Mouse (Mus musculus): ENCODE measurements around the gene Miga2. TPM values are rescaled to one million over a fixed set of nuclear protein-coding genes. Genes with fewer than 3 reads are reported as not detected.

Miga2 gene
- total RNA-seq (2015) (2.0 and 2.1 TPM in 2 replicates), total RNA-seq (2017) (2.7 and 5.2 TPM in 2 replicates)

DNA sequence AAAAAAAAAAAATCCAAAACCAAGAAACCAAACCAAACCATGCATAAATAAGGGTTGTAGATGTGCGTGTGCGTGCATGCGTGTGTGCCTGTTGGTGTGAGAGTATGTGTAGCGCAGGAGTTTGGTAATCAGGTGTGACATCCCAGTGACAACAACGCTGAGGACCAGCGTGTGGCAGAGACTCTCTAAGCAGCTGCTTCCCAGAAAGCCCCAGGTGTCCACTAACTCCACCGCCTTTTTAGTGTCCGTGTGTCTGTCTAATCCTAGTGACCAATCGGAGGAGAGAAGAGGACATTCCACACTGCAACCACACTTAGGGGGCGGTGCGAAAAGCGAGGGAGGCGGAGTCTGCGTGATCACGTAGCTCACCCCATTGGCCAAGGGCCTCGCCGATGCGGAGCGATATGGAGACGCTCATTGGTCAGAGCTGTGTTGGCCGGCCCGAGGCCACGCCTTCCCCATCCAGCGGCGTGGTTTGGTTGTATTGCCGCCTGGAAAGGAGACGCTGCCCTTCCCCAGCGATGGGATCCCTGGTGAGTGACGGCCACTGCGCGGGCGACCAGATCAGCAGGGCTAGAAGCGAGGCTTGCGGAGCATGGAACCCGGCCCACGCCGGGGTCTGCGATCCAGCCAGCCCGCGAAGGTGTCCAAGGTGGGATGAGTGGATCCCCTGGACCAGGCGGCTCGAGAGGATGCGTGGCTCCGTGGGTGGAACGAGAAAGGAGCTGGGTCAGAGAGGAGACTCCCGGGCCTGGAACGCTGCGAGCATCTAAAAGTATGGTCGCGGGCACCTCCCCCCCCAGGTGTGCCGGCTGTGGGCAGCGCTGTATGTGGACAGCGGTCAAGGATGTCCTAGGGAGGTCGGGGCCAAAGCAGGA is at the start of gene Miga2:
Gene Miga2 (plus strand): TSS at position 461 of the 878 bp plus-strand sequence.
- ATAC-seq (ENCODE audit: poor library complexity, severe bottlenecking) = peak; percentile 97

DNA sequence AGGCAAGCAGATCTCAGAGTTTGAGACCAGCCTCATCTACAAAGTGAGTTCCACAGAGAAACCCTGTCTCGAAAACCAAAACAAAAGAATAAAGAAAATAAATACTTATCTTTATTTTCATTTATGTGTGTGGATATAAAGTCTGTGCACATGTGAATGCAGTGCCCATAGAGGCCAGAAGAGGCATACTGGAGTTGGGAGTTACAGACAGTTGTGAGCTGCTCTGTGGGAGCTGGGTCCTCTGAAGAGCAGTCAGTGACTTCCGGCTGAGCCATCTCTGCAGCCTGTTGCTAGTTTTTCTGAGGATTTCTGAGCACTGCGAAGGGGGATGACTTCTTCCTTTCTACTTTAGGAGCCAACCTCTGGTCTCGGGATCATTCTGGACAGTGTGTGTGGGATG is 47.9 kb upstream of the Miga2 start:
- no peak for ATAC-seq (ENCODE audit: poor library complexity, severe bottlenecking)

DNA sequence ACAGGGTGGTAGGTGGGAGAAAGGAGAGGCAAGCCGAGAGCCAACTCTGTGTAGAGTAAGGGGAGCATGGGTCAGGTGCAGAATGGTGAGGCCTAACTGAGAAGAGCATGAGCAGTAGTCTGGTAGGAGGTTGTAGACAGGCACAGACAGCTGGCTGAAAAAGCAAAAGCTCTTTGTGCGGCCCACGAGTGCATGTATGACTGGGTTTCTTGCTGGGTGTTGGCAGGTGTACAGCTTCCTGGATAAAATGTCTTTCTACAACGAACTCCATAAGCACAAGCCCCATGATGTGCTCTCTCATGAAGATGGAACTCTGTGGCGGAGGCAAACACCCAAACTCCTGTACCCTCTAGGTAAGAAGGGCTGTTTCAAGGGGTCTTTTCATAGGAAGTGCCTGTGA is 47.1 kb upstream of the Miga2 start:
- no peak for ATAC-seq (ENCODE audit: poor library complexity, severe bottlenecking)

DNA sequence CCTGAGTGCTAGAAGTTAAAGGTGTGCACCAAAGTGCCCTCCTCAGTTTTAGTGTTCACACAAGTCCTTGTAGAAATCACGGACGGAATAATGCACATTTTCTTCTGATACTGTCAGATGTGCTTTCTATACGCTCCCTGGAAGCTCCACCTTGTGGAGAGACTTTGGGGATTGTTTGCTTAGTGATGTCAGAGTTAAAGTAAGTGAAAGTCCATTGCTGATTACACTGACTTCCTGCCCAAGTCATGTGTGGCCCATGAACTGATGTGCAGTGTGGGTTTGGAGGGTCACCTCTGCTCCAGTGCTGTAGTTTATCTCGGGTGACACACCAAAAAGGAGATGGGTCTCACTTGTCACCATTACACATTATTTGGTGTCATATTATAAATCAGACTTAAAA is 44.8 kb upstream of the Miga2 start:
- ATAC-seq (ENCODE audit: poor library complexity, severe bottlenecking) = no peak

DNA sequence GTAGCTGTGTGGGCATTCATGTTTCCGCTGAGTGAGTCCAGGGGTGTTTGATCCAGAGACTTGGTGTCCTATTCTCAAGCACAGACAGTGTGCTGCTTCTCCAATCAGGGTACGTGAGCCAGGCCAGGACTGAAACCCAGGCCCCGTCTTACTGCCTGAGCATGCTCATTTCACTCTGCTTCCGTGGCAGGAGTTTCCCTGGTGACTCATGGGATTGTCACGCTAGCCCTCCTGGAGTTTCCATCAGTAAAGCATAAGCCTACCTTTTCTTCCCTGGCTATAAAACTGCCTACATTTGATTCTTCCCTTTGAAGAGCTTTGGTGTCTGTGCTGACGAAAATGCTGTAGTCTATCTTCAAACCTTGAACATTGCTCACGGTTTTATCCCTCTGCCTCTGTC is 40.9 kb upstream of the Miga2 start:
- no peak for ATAC-seq (ENCODE audit: poor library complexity, severe bottlenecking)

DNA sequence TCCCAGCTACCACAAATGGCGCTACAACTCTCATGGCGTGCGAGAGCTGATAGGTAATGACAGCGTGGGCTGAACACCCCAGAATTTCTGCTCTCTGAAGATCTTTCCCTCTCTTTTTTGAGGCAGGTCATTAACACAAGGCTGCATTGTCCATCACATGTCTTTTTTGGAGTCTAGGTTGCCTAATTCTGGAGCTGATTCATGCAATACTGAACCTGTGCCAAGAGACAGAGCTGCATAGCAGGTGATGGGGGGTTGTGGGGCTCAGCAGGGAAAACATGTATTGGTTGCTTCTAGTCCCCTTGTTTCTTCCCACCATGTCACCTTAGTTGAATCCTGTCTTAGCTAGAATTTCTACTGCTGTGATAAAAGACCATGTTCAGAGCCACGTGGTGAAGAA is 38.7 kb upstream of the Miga2 start:
- no peak for ATAC-seq (ENCODE audit: poor library complexity, severe bottlenecking)

DNA sequence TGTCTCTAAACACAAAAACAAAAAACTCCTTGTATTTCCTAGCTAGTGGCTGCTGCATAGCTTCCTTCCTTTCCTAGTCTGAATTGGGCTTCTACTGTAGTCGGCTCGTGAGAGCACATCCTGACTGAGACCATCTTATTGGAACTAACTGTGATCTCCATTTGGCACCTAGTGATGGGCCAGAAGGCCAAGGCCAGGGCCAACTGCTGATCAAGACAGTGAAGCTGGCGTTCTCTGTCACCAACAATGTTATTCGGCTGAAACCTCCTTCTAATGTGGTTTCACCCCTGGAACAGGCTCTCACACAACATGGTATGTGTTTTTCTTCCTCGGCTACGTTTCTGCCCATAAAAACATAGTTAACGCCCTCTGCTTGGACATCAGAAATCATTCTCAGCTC is 36.8 kb upstream of the Miga2 start:
- ATAC-seq (ENCODE audit: poor library complexity, severe bottlenecking) = no peak

DNA sequence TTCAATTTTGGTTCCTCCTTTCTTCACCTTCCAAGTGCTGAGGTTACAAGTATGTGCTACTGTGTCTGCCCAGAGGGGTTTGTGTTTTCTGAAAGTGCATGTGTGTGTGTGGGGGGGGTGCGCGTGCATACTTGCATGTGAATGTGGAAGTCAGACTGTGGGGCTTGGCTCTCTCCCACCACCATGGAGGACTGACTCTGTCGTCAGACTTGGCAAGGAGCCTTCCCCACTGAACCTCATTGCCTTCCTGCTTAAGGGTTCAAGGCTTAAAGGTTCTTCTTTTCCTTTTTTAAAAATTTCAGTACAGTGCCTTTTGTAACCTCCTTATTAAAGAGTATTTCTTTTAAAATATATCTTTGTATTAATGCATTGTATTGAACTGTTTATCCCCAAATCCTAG is 35.2 kb upstream of the Miga2 start:
- no peak for ATAC-seq (ENCODE audit: poor library complexity, severe bottlenecking)

DNA sequence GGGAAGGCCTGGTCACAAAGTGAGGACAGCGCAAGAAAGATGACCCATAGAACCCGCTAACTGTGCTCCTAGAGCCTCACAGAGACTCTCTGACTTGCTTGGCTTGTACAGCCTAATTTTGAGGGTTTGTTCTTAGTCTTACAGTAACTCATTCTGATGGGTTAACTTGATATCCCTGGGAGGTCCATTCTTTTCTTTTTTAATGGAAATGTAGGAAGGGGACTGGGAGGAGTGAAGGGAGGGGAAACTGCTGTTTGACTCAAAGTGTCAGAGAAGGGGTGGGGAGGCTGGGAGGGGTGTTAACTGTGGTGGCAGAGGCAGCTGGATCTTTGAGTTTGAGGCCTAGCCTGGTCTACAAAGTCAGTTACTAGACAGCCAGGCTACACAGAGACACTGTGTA is 28.7 kb upstream of the Miga2 start:
- no peak for ATAC-seq (ENCODE audit: poor library complexity, severe bottlenecking)

DNA sequence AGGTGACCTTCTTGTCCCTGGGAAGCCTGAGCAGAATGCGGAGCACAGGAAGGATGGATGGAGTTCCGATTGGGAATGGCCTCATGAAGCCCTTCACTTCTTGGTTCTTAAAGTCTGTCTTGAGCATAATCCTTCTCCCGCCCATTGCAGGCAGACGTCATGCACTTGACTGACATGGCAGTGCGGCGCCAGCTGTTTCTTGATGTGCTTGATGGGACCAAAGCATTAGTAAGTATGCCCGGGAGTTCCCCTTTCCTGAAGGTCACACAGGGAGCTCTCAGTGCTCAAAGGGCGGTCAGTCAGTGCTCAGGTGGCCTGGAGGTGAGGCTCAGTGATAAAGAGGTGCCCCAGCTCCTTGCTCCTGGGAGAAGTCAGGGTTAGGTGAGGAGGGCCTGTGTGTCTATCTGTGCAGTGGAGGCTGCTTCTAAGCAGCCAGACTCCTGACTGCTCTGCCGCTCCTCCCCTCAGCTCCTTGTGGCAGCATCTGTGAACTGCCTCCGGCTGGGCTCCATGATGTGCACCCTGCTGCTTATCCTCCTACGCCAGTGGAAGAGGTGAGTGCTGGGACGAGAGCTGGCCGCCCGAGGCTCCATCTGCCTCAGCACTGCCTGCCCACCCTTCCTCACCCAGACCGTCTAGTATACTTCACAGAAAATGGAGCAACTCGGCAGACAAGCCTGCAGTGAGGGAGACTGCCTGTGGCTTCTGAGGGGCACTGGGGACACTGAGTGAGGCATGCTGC is 27.7 kb upstream of the Miga2 start:
- ATAC-seq (ENCODE audit: poor library complexity, severe bottlenecking) = no peak

DNA sequence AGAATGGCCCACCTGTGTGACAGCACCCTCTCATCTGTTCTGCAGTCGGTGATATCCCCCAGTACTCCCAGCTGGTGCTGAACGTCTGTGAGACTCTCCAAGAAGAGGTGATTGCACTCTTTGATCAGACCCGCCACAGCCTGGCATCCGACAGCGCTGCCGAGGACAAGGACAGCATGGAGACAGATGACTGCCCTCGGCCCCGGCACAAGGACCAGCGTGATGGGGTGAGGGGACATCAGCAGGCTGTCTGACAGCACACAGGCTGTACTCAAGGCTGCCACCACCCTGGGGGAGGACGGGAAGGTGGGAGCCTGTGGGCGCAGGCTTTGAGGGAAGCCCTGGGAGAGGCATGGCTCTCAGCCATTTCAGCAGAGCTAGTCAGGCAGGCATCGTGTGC is 26.9 kb upstream of the Miga2 start:
- ATAC-seq (ENCODE audit: poor library complexity, severe bottlenecking) = no peak

DNA sequence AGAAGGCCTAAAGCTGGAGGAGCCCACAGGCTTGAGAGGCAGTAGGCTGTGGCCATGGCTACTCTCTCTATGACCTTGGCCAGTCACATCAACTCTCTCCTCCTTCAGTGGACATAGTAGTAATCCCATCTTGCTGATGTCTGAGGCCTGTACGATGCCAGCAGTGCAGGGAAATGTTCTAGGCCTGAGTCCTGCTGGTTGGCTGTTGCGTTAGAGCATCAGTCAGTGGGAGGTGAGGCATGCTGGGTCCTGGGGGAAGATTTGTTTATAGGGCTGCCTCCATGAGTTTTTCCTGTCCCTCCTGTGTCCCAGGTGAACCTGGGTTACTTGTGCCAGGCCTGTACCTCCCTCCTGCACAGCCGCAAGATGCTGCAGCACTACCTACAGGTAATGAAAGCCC is 22.0 kb upstream of the Miga2 start:
- ATAC-seq (ENCODE audit: poor library complexity, severe bottlenecking) = no peak

DNA sequence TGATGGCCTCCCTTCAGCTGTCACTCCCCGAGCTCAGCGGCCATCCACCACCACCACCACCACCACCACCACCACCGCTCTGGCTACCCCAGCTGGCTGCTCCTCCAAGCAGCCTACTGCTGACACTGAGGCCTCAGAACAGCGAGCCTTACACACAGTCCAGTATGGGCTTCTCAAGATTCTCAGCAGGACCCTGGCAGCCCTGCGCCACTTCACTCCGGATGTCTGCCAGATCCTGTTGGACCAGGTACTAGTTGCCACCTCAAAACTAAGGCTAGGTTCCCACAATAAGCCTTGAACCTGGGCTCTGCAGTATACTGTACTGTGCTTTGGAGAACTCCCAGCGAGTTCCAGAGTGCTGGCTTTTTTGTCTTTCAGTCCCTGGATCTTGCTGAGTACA is 21.5 kb upstream of the Miga2 start:
- no peak for ATAC-seq (ENCODE audit: poor library complexity, severe bottlenecking)

DNA sequence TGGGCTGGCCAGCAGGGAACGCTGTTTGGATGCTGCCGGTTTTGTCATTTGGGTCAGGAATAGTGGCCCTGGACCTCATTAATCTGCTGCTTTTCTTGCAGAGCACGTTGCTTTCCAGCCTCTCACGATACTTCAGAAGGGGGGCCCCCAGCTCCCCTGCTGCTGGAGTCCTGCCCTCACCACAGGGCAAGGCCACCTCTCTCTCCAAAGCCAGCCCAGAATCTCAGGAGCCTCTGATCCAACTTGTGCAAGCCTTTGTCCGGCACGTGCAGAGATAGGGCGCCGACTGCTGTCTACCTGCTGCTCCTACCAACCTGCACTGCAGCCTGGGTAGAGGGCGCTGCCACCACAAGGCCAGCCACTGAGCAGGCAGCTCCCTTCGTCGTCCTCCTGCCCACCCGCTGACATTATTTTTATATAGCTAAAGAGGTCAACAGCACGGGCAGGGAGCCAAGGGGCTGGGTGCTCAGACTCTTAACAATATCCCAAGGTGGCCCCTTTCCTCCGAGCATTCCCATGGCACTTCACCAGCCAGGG is 20.4 kb upstream of the Miga2 start:
- no peak for ATAC-seq (ENCODE audit: poor library complexity, severe bottlenecking)

DNA sequence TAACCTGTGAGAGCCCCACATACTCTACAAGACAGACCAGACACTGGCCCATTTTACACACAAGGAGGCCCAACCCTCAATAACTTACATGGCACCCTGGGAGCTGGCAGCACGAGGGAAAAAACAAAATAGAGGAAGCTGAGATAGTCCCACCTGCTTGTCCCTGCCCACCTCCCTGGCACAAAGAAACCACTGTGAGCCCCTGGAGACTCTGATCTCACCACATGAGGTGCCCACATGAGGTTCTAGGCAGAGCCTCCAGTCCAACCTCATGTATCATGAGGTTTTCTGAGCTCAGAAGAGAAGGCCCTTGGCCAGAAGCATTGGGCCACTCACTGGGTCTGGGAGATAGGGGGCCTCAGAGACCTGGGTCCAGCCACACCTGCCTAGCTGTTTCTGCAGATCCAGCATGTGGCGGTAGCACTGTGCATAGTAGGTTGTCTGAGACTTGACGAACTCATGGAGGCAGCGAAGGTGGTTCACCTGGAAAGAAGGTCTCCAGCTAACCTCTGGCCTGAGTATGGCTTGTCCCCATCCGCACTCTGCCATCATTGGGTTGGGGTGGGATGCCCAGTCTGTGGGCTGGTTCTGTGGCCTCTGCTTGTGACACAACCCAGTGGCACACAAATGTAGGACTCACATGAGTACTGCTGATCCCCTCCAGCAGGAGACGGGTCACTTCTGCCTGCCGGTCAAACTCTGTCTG is 17.9 kb upstream of the Miga2 start:
- no peak for ATAC-seq (ENCODE audit: poor library complexity, severe bottlenecking)

DNA sequence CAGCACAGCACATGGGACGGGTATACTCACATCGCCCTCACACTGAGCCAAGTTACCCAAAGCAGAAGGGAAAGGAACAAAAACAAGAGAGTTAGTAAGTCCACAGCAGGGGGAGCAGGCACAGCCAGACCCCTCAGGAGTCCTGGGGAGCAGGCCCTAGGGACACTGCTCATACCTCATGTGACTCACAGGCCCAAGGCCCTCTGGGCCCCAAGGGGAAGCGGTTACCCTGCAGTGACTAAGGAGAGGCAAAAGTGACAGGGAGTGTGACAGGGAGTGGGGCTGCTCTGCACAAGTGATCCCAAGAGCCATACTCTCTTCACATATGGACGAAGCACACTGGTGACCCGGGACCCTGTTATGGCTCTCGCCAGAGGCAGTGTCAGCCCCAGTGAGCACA is 14.8 kb upstream of the Miga2 start:
- no peak for ATAC-seq (ENCODE audit: poor library complexity, severe bottlenecking)

DNA sequence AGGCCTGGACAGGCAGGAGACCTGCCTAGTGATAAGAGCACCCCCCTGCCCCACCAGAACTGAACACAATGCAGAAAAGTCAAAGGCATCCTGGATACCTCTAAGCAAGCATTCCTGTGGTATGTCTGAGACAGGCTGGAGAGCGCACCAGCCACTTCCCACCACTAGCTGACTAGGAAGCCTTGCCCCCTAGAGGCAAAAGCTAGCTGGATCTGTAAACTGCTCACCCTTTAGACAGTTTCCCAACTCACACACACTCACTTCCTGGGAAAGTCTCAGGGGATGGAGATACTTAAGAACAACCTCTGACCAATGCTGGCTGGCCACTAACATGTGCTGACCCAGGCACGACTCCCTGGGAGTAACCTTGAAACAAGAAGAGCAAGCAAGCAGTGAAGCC is 12.9 kb upstream of the Miga2 start:
- ATAC-seq (ENCODE audit: poor library complexity, severe bottlenecking) = no peak

DNA sequence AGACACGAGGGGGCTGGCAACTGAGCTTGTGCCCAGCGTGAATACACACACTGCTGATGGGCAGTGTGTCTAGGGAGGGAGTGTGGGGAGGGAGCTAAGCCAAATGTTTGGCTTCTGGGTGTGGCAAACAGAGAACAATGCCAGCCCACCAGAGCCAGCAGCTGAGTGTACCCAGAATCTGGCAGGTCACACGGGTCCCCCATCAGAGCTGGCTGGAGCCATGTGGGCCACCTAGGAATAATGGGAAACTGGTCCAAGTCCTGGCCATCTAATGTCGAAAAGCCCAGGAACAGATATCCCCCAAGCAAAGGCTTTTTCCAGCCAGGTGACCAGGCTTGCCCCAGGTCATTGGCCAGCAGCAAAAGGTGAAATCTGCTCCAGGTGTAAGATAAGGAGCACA is 8.2 kb upstream of the Miga2 start:
- no peak for ATAC-seq (ENCODE audit: poor library complexity, severe bottlenecking)

DNA sequence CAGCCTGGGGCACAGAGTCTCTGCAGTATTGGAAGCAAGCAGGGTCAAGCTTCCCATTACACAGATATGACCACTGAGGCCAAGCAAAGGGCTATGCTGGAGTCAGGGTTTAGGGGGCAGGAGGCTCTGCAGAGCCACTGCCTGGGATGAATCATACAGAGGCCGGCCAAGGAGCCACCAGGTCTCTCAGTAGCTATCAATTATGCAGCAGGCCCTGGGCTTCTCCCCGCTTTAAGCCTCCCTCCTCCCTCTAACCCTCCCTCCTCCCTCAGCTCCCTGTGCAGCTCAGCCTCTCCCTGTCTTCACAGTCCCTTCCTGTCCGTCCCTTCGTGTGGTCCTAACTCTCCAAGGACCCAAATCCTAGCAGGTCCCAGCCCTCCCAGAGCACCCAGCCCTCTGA is 7.8 kb upstream of the Miga2 start:
- no peak for ATAC-seq (ENCODE audit: poor library complexity, severe bottlenecking)

DNA sequence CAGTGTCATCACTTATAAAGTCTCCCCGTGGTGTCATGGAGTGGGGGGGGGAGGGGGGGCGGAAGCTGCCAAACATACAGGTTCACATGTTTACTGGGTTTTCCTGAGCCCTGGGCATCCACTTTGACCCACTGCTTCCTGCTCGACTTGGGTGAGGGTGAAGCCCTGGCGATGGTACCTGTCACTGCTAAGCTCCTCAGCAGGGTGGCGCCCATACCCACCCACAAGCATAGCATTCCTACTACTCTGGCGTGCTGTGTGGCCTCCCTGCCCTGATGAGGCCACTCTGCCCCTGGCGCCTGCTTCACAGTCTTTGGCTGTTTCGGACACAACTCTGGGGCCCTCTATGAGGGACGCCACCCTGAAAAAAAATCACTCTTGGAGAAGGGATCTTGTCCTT is 7.1 kb upstream of the Miga2 start:
- no peak for ATAC-seq (ENCODE audit: poor library complexity, severe bottlenecking)

All from megakaryocyte, adult 5-6 weeks (primary cell).